Mouse (Mus musculus) G1E (cell line): ENCODE measurements at regions not wholly inside any gene's neighbourhood (a gene's known extent, or its start where the extent isn't known, plus 50 kb on each side); places are given as distances from the start of the nearest gene placed in this dataset.

Experiments
- CTCF ChIP-seq: IDR thresholded peaks from 2 replicates; pipeline ENCODE4 v1.5.1; 2012; ENCODE audit warnings: low read depth, low read length, inconsistent platforms, mixed read lengths
- GATA1 ChIP-seq: IDR thresholded peaks from 2 replicates; pipeline ENCODE4 v1.6.1; 2012; ENCODE audit warnings: borderline replicate concordance, low read length, inconsistent platforms, mixed read lengths
- TAL1 ChIP-seq: conservative IDR thresholded peaks from 2 replicates; pipeline ENCODE4 v1.6.1; 2012; ENCODE audit warnings: low read depth, low read length, inconsistent platforms, mixed read lengths

DNA sequence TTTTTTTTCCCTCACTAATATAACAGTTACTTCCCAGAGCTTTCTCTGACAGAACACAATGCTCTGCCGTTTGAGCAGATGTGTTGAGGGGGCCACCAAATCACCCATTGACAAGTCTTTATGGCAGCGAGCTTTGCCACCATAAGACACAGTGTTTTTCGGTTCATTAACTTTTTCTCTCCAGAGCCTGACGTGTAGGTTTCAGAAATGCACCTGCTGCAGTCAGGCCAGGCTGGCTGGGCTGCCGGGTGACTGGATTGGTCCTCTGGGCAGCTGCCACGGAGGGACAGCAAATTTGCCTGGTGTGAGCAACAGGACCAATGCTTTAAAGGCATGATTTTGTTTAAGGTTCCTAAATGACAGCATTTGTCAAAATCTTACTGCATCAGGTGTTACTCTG, 55.8 kb downstream of the Adra2a start:
- TF ChIP-seq CTCF, result no peak
- TF ChIP-seq GATA1, result no peak
- TF ChIP-seq TAL1, result no peak
